Mouse (Mus musculus) heart, embryonic 10.5 days (tissue): ENCODE data around the gene Ehmt2. TPM values are rescaled to one million over a fixed set of nuclear protein-coding genes. Genes with fewer than 3 reads are reported as not detected.
"Not testable (repeated sequence)": the region's sequence is repeated elsewhere in the genome, so short reads cannot be mapped to it uniquely, and the experiment has no call there.

ENCODE experiments used
- DNase-seq: peaks from one replicate; pipeline ENCODE4 v3.0.0-alpha.2; 2017; ENCODE audit warnings: low spot score
- H3K27ac ChIP-seq: fragments of 300-500 bp; sonication (generic); 2 replicates; pipeline ENCODE4 v1.5.1; 2016; ENCODE audit warnings: mild to moderate bottlenecking
- H3K27me3 ChIP-seq: fragments of 300-500 bp; sonication (generic); 2 replicates; pipeline ENCODE4 v1.6.1; 2016; ENCODE audit warnings: mild to moderate bottlenecking; ENCODE audit not compliant: poor library complexity, insufficient read depth, severe bottlenecking
- H3K36me3 ChIP-seq: fragments of 300-500 bp; sonication (generic); 2 replicates; pipeline ENCODE4 v1.6.1; 2016; ENCODE audit warnings: mild to moderate bottlenecking, moderate library complexity
- H3K4me1 ChIP-seq: fragments of 300-500 bp; sonication (generic); 2 replicates; pipeline ENCODE4 v1.6.1; 2016; ENCODE audit warnings: mild to moderate bottlenecking
- H3K4me3 ChIP-seq: fragments of 300-500 bp; sonication (generic); 2 replicates; pipeline ENCODE4 v1.5.1; 2016; ENCODE audit warnings: mild to moderate bottlenecking, moderate library complexity
- H3K9me3 ChIP-seq: fragments of 300-500 bp; sonication (generic); 2 replicates; pipeline ENCODE4 v1.6.1; 2016; ENCODE audit warnings: mild to moderate bottlenecking, moderate library complexity
- WGBS: fragments of 180-500 bp; shearing (Covaris S2); methylation state at CpG from one replicate; pipeline ENCODE4 v1.1.7; 2016; 5-methylcytosine and 5-hydroxymethylcytosine counted together
- polyA plus RNA-seq: library from polyadenylated mRNA; unstranded; fragments of >200 nt; fragmentation: Nextera tagmentation; extraction: Ambion mirVana; gene quantifications from 2 replicates; pipeline ENCODE4 v1.2.1, GENCODE M21; 2016

The Ehmt2 gene
- polyA plus RNA-seq, 1 experiment from 2014 or later, result 66.0 TPM

DNA sequence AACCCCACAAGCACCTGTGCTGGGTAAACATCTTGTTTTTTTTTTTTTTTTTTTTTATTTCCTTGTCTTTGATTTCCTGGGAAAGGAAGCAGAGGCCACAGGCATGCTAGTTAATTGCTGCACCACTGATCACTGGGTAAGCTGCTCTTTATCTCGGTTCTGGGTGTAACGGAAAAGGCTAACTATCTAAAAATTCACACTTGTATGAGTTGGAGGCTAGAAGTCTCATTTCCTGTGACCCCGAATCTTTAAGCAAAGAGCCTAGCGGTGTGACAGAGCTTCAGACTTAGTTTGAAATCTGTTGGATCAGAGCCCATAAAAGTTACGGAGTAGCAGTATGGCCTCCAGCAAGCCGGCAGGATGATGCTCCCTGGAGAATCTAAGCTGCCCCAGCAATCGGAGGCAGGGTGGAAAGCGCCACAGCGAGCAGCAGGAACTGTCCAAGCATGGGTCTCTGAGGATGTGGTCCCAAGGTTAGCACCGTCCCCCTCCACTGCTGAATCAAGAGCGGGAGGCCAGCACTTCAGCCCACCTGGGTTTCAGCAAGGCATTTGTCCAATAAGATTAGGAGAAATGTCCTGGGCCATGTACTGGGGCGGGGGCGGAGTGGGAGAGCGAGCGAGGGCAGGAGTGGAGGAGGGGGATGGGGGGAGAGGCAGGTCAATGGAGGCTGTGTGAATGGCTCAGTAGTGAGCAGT is 43.2 kb downstream of the Ehmt2 start:
- Histone ChIP-seq H3K36me3 (no peaks in the 10 kb centered on the region), H3K27ac (peak overlapping the region; percentile 71), H3K9me3 (no peaks in the 10 kb centered on the region), H3K4me3 (peak overlapping the region; percentile 48), H3K27me3 (no peaks in the 10 kb centered on the region), H3K4me1 (peaks cover 7% of the 10 kb centered on the region)
- 9% methylated on average over 15 of the region's 15 CpGs for WGBS
- DNase-seq, result no peak

DNA sequence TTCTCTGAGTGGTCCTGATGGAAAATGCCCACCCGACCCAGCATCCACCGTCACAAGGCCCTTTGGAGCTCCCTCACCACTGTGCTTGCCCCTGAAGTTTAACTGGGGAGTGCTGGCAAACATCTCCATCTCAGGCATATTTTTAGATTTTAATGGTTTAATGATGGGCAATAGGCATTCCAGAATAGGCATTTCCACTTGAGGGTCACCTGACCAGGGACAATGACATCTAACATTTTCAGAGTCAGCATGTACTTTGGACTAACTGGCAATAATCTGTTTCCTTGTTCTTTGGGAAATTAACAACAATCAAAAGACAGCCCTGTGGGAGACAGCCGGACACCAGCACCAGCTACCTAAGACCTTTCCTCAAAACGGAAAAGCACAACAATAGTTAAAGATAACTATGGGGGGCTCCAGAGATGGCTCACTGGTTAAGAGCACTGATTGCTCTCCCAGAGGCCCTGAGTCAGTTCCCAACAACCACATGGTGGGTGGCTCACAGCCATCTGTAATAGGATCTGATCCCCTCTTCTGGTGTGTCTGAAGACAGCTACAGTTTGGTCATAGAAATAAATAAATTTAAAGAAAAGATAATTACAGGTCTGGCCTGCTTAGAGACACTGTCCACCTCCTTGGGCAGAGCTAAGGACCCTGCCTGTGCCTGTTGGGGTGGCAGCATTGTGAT is 45.0 kb downstream of the Ehmt2 start:
- peaks cover 7% of the 10 kb centered on the region for H3K4me1 ChIP-seq
- no peaks in the 10 kb centered on the region for H3K27me3 ChIP-seq
- WGBS, result 77% methylated on average over 4 of the region's 4 CpGs
- DNase-seq, result no peak
- H3K9me3 ChIP-seq, result no peaks in the 10 kb centered on the region
- no peak overlapping the region for H3K27ac ChIP-seq
- no peak overlapping the region for H3K4me3 ChIP-seq
- no peaks in the 10 kb centered on the region for H3K36me3 ChIP-seq

DNA sequence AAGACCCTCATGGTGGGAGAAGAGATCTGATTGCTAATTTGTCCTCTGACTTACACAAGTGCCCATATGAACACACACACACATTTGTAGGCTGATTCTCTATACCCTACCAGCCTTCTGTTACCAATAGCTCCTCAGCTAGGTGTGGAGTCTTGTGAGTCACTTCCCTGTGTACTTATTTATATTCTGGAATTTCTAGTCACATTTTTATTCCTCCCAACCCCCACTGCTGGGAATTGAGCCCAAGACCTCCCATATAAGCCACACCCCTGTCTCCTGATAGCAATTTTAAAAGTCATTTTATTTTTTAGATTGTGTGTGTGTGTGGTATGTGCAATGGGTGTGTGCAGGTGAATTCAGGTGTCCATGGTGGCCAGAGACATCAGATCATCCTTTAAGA is 46.1 kb downstream of the Ehmt2 start:
- Histone ChIP-seq H3K4me3 (no peak overlapping the region), H3K4me1 (peaks cover 7% of the 10 kb centered on the region), H3K27me3 (no peaks in the 10 kb centered on the region), H3K27ac (no peak overlapping the region), H3K9me3 (no peaks in the 10 kb centered on the region), H3K36me3 (peaks cover 1% of the 10 kb centered on the region)
- DNase-seq, result no peak

DNA sequence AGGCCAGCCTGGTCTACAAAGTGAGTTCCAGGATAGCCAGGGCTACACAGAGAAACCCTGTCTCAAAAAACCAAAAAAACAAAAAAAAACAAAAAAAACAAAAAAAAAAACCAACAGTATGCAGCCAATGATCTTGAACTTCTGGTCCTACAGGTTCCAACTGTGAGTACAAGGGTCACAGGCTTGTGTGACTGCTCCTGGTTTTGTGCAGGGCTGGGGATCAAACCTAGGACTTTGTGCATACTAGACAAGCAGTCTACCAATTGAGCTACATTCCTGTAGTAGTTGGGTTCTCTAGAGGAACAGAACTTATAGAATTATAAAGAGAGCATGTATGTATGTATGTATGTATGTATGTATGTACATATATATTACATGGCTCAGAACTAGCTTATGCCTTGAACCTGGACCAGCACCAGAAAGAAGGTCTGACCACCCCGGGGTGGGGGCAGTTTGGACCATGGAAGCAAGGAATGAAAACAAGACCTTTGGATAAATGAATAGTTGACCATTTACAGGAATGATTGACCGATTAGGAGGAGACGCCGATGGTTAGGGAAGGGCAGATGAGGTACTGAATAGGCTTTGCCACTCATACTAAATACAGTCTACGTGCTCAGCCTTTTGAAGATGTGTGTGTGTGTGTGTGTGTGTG is 48.3 kb downstream of the Ehmt2 start:
- DNase-seq, result no peak
- no peaks in the 10 kb centered on the region for H3K9me3 ChIP-seq
- H3K4me1 ChIP-seq, result peaks cover 16% of the 10 kb centered on the region
- WGBS, result 92% methylated on average over 5 of the region's 5 CpGs
- no peak overlapping the region for H3K4me3 ChIP-seq
- H3K27ac ChIP-seq, result no peak overlapping the region
- no peaks in the 10 kb centered on the region for H3K27me3 ChIP-seq
- peaks cover 23% of the 10 kb centered on the region for H3K36me3 ChIP-seq

DNA sequence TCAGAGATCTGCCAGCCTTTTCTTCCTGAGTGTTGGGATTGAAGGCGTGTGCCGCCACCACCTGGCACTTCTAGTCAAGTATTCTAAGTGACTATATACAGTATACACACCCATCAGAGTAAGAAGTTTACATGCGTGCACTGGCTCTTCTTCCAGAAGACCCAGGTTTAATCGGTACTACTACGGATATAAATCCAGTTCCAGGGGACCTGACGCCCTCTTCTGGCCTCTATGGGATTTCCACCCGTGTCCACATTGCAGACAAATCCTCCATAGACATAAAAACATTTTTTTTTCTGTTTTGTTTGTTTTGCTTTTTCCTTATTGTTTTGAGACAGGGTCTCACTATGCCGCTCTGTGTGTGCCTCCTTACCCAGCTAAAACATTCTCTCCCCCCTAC is 49.3 kb downstream of the Ehmt2 start:
- no peaks in the 10 kb centered on the region for H3K27me3 ChIP-seq
- no peak overlapping the region for H3K4me3 ChIP-seq
- no peak overlapping the region for H3K27ac ChIP-seq
- WGBS, result 30% methylated on average over 8 of the region's 8 CpGs
- H3K4me1 ChIP-seq, result peaks cover 12% of the 10 kb centered on the region
- DNase-seq, result no peak
- peaks cover 24% of the 10 kb centered on the region for H3K36me3 ChIP-seq
- no peaks in the 10 kb centered on the region for H3K9me3 ChIP-seq

DNA sequence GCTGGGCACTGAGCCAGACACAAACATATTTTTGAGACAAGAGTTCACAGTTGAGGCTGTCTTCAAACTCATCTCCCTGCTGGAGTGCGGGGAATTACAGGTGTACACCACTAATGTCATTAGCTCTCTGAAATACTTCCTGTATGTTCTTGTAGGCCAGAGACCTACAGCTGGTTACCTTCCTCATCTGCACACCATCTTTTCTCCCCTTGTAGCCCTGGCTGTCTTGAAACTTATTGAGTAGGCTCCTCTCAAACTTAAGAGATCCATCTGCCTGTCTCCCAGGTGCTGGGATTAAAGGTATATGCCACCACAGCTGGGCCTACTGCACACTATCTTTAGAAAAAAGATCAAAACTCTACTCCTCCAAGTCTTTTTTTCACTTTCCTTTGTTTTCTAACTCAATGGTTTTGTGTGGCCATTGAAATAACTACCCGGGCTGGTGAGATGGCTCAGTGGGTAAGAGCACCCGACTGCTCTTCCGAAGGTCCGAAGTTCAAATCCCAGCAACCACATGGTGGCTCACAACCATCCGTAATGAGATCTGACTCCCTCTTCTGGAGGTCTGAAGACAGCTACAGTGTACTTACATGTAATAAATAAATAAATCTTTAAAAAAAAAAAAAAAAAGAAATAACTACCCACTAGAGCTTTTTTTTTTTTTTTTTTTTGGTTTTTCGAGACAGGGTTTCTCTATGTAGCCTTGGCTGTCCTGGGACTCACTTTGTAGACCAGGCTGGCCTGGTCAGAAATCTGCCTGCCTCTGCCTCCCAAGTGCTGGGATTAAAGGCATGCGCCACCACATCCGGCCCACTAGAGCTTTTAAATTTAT is 50.7 kb downstream of the Ehmt2 start:
- H3K27ac ChIP-seq, DNase-seq, H3K9me3 ChIP-seq, H3K27me3 ChIP-seq, H3K4me3 ChIP-seq: not testable (repeated sequence)
- peaks cover 24% of the 10 kb centered on the region for H3K36me3 ChIP-seq
- WGBS, result 65% methylated on average over 9 of the region's 9 CpGs
- peaks cover 12% of the 10 kb centered on the region for H3K4me1 ChIP-seq

DNA sequence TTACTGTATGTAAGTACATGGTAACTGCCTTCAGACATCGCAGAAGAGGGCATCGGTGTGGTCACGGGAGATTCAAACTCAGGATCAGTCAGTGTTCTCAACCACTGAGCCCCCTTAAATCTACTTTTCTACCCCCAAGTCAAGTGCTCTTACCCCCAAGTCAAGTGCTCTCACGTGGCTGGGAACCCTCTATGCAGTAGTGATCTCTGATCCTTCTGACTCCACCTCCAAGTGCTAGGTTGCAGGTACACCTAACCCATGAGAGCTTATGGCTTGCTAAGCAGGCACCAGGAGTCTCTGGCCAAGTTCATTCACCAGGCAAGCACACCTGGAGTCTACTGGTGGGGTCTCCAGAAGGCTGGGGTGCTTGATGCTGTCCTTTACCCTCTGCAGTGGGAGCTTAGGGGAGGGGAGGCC is 51.3 kb downstream of the Ehmt2 start:
- Histone ChIP-seq H3K27me3 (peaks cover 2% of the 10 kb centered on the region; the same call in 1 of the 2 replicates), H3K4me1 (peaks cover 12% of the 10 kb centered on the region), H3K27ac (no peak overlapping the region), H3K36me3 (peaks cover 24% of the 10 kb centered on the region), H3K9me3 (no peaks in the 10 kb centered on the region), H3K4me3 (no peak overlapping the region)
- WGBS, result 29% methylated on average over 4 of the region's 4 CpGs
- DNase-seq, result no peak

DNA sequence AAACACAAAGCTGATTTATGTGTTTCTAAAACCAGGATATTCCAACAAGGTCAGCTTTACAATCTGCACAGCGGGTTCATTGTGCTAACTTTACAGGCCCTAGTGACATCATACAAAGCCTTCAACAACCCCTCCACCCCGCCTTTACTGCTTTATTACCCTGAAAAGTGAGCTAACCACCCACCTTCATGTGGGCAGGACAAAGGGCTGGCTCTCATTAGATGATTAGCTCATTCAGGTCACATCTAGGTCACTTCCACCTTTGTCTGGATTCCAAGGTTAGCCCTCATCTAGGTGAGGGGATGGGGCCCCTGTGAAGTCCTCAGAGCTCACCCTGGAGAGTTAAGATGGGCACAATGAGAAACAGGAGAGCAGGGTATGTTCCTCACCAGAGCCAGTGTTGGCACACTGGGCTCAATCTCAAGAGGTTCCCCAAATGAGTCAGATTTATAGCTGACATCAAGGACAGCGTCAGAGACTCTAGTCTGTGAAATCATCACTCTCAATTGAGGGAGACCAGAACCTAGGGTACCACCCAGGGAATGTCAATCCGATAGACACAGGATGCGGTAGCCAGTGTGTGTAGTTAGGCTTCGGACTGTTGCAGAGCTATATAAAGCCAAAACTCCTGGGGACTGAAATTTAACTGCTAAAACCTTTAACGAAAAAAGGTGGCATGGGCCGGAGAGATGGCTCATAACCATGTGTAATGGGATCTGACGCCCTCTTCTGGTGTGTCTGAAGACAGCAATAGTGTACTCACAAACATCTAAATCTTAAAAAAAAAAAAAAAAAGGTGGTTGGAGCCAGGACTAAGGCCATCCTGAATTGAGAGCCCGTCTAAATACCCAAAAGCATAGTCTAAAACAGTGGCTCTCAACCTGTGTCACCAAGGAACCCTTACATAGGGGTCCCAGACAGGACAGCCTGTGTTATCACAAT is 52.5 kb downstream of the Ehmt2 start:
- Histone ChIP-seq H3K4me3 (peak overlapping the region; percentile 98), H3K27ac (peak overlapping the region; percentile 98), H3K4me1 (peaks cover 12% of the 10 kb centered on the region), H3K36me3 (peaks cover 24% of the 10 kb centered on the region), H3K27me3 (peaks cover 15% of the 10 kb centered on the region; the same call in 1 of the 2 replicates), H3K9me3 (no peaks in the 10 kb centered on the region)
- no peak for DNase-seq
- 43% methylated on average over 10 of the region's 10 CpGs for WGBS

DNA sequence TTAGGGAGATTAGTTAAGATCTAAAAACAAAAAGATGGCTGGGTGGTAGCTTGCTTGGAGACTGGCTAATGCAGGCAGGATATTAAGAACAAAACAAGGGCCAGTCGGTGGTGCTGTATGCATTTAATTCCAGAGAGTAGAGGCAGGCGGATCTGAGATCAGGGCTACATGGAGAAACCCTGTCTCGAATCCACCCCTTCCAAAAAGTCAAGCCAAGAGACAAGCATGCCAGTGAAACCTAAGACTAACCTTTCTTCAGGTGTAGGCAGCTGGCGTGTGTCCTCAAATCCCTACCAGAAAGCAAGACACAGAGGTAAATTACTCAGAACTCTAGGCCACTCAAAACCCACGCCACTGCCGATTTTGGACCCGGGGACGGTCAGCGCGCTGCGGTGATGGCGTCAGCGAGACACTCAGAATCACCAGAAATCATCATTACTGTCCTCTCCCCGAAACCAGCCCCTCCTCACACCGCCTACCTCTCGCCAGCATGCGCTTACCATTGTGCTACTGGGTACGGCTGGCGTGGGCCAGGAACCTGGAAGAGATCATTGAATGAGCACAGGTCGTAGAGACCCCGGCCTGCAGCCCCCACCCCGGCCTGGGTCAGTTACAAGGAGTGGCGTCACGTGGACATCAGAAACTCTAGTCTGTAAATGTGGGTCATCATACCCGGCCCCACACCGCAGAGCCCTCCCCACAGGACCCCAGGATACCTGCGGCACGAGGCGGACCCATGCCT is 53.5 kb downstream of the Ehmt2 start:
- WGBS, result 0% methylated on average over 29 of the region's 29 CpGs
- Histone ChIP-seq H3K36me3 (peaks cover 24% of the 10 kb centered on the region), H3K27me3 (peaks cover 19% of the 10 kb centered on the region; the same call in 1 of the 2 replicates), H3K4me1 (peaks cover 12% of the 10 kb centered on the region), H3K27ac (peak overlapping the region; percentile 98), H3K4me3 (peak overlapping the region; percentile 98), H3K9me3 (no peaks in the 10 kb centered on the region)
- DNase-seq, result no peak

DNA sequence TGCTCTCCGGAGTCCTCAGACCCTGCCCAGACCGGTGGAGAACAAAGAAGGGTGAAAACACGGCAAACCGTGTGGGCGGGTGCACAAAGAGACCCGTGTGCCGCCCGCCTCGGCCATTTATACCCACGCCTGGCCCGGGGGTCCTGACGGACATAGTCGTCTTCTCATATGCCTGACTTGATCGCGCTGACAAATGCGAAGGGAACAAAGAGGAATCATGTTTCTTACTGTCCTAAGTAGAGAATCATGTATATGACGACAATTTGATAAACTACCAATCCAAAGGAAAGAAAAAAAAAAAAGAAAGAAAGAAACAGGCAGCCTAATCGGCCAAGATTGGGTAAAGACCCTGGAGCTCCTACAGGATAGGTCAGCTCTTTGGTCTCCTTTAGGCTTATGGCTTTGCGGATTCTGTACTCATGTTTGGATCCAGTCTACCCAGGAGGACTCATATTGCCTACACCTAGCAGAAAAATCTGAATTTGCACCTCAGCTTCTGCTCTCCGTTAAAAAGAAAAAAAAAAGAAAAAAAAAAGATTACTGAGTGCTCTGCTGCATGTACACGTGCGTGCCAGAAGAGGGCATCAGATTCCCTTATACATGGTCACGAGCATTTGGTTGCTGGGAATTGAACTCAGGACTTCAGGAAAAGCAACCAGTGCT is 54.2 kb downstream of the Ehmt2 start:
- Histone ChIP-seq H3K4me1 (peaks cover 12% of the 10 kb centered on the region), H3K4me3 (peak overlapping the region; percentile 98), H3K27me3 (peaks cover 22% of the 10 kb centered on the region; the same call in 1 of the 2 replicates), H3K27ac (peak overlapping the region; percentile 98), H3K9me3 (no peaks in the 10 kb centered on the region), H3K36me3 (peaks cover 24% of the 10 kb centered on the region)
- WGBS, result 0% methylated on average over 23 of the region's 23 CpGs
- peak; percentile 90 for DNase-seq

DNA sequence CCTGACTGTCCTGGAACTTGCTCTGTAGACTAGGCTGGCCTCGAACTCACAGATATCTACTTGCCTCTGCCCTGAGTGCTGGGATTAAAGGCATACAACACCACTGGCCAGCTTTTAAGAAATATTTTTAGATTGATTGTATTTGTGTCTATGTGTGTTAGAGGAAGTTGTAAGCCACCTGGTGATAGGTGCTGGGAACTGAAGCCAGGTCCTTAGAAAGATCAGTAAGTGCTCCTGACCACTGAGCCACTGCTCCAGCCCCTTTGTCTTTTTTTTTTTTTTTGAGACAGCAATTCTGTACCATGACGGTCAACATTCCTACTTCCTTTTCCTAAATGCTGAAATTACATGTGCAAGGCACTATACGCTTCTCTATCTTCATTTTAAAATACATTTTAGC is 55.0 kb downstream of the Ehmt2 start:
- H3K4me3 ChIP-seq, result peak overlapping the region; percentile 98; the same call in 1 of the 2 replicates

More for the DNA sequence above, 55.0 kb downstream of the Ehmt2 start:
- DNase-seq, result no peak
- Histone ChIP-seq H3K27me3 (peaks cover 22% of the 10 kb centered on the region; the same call in 1 of the 2 replicates), H3K36me3 (peaks cover 24% of the 10 kb centered on the region), H3K4me1 (peaks cover 12% of the 10 kb centered on the region), H3K9me3 (no peaks in the 10 kb centered on the region), H3K27ac (peak overlapping the region; percentile 98; the same call in 1 of the 2 replicates)
- 82% methylated on average over 3 of the region's 3 CpGs for WGBS
